Mouse (Mus musculus): Measurements from ENCODE around the gene Dnajc2.
"Not testable (repeated sequence)": the region's sequence is repeated elsewhere in the genome, so short reads cannot be mapped to it uniquely, and the experiment has no call there.

Gene Dnajc2

GRCm38 (mm10) chr5:21743606-21744005 lies 41.4 kb downstream of the Dnajc2 start:
- DNase-seq (ENCODE audit: low spot score in 2 of 2), result no peak

GRCm38 (mm10) chr5:21739881-21740280 lies 45.2 kb downstream of the Dnajc2 start:
- DNase-seq (ENCODE audit: low spot score in 2 of 2), result no peak

- no peak for DNase-seq (ENCODE audit: low spot score in 2 of 2)
Measured at GRCm38 (mm10) chr5:21739120-21739519, 45.9 kb downstream of the Dnajc2 start.

GRCm38 (mm10) chr5:21737620-21738019 lies 47.4 kb downstream of the Dnajc2 start:
- no peak for DNase-seq (ENCODE audit: low spot score in 2 of 2)

GRCm38 (mm10) chr5:21736956-21737585 lies 48.0 kb downstream of the Dnajc2 start, which contains the start of gene Pmpcb:
TSS of gene Pmpcb (plus strand) at chr5:21737141.
- peak; percentile 81 to 87 for DNase-seq (ENCODE audit: low spot score in 2 of 2)

GRCm38 (mm10) chr5:21736046-21736445 lies 49.0 kb downstream of the Dnajc2 start:
- no peak for DNase-seq (ENCODE audit: low spot score in 2 of 2)

- peak; percentile 49 to 74 for DNase-seq (ENCODE audit: low spot score in 2 of 2)
Measured at GRCm38 (mm10) chr5:21735584-21735983, 49.5 kb downstream of the Dnajc2 start.

- DNase-seq (ENCODE audit: low spot score in 2 of 2), result no peak
Measured at GRCm38 (mm10) chr5:21735100-21735499, 50.0 kb downstream of the Dnajc2 start.

GRCm38 (mm10) chr5:21732930-21733329 lies 52.1 kb downstream of the Dnajc2 start:
- no peak for DNase-seq (ENCODE audit: low spot score in 2 of 2)

- no peak for DNase-seq (ENCODE audit: low spot score in 2 of 2)
Measured at GRCm38 (mm10) chr5:21732177-21732911, 52.7 kb downstream of the Dnajc2 start.

- DNase-seq (ENCODE audit: low spot score in 2 of 2), result no peak
Measured at GRCm38 (mm10) chr5:21729107-21729506, 55.9 kb downstream of the Dnajc2 start.

- DNase-seq (ENCODE audit: low spot score in 2 of 2), result no peak
Measured at GRCm38 (mm10) chr5:21724872-21725271, 60.2 kb downstream of the Dnajc2 start.

- DNase-seq (ENCODE audit: low spot score in 2 of 2), result no peak
Measured at GRCm38 (mm10) chr5:21724427-21724826, 60.6 kb downstream of the Dnajc2 start.

GRCm38 (mm10) chr5:21719209-21719608 lies 65.8 kb downstream of the Dnajc2 start:
- DNase-seq (ENCODE audit: low spot score in 2 of 2), result no peak

- DNase-seq (ENCODE audit: low spot score in 2 of 2), result no peak
Measured at GRCm38 (mm10) chr5:21718546-21718945, 66.5 kb downstream of the Dnajc2 start.

GRCm38 (mm10) chr5:21717165-21717715 lies 67.8 kb downstream of the Dnajc2 start:
- no peak for DNase-seq (ENCODE audit: low spot score in 2 of 2)

GRCm38 (mm10) chr5:21714447-21714846 lies 70.6 kb downstream of the Dnajc2 start:
- no peak for DNase-seq (ENCODE audit: low spot score in 2 of 2)

GRCm38 (mm10) chr5:21712127-21712715 lies 72.8 kb downstream of the Dnajc2 start:
- no peak for DNase-seq (ENCODE audit: low spot score in 2 of 2)

GRCm38 (mm10) chr5:21708011-21708410 lies 77.0 kb downstream of the Dnajc2 start:
- DNase-seq (ENCODE audit: low spot score in 2 of 2), result not testable (repeated sequence)
